Mouse (Mus musculus): ENCODE measurements around the gene Rnf213. TPM values are rescaled to one million over a fixed set of nuclear protein-coding genes. Genes with fewer than 3 reads are reported as not detected.

The Rnf213 gene
- total RNA-seq, 2 experiments from 2014 or later: 5.4 to 7.4 TPM

DNA sequence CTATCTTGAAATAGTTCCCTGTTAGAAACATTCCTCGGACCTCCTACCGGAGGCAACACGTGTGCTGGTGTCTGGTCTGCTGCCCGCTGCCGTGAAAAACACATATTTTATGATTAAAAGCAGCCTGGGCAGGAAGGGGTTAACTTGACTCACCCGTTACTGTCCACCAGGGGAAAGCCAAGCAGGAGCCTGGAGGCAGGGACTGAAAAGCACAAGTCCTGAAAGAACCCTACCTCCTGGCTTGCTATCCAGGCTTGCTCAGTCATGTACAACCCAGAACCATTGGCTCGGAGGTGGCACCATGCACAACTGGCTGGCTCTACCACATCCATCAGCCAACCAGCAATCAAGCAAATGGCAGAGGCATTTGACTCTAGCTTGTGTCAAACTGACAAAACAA lies 140.8 kb downstream of the Rnf213 start:
- no peak for DNase-seq
- intact Hi-C loops (cut with DNase I; ENCODE audit: low total_unique reads): no loop called here

Small RNA genes within 50 kb of the gene (microRNA-seq; reads per million reads assigned to microRNA genes)
- gene Mir1932: 0 to 0.50 reads per million in 2 experiments

Other genes starting within 250 kb of the Rnf213 start
- gene Tbc1d16, start 164.6 kb upstream of the Rnf213 start, total RNA-seq (2021): 10 to 100 TPM; 14.3 to 18.5 TPM
- not detected for gene Ccdc40, start 164.5 kb upstream of the Rnf213 start, total RNA-seq (2021)
- 10 to 100 TPM; 79.1 to 81.6 TPM for gene Gaa, start 125.2 kb upstream of the Rnf213 start, total RNA-seq (2021)
- 10 to 100 TPM; 43.8 to 52.4 TPM for gene Eif4a3, start 93.0 kb upstream of the Rnf213 start, total RNA-seq (2021)
- gene Card14, start 85.3 kb upstream of the Rnf213 start, total RNA-seq (2021): 1 to 10 TPM in 1 of 2 experiments, under 1 TPM in 1; 0.64 to 1.3 TPM
- 1 to 10 TPM; 3.2 to 4.5 TPM for gene Sgsh, start 37.6 kb upstream of the Rnf213 start, total RNA-seq (2021)
- gene Slc26a11, start 37.5 kb upstream of the Rnf213 start, total RNA-seq (2021): 1 to 10 TPM; 2.7 to 2.9 TPM
- 1 to 10 TPM; 7.3 to 8.7 TPM for gene Endov, start 98.2 kb downstream of the Rnf213 start, total RNA-seq (2021)
- gene Nptx1, start 154.7 kb downstream of the Rnf213 start, total RNA-seq (2021): under 1 TPM; 0.35 to 0.40 TPM
- gene Rptor, start 209.8 kb downstream of the Rnf213 start, total RNA-seq (2021): 10 to 100 TPM; 25.7 to 26.9 TPM

Data from gastrocnemius, postnatal 14 days (tissue).